Comparison of ENCODE assay signal across 19 mouse cellular contexts in genomic region chr11:67599141-67599540, GRCm38 (mm10).
DNase-seq lines count a peak whose midpoint lies in the region; ATAC-seq and TF ChIP-seq lines count a peak whose summit lies in the region.
"Had no signal": no experiment of that assay in that cellular context is flagged by ENCODE, and none has a peak within 500 bp of the region (broad histone marks: within the 10 kb centered on the region; RNA-seq: fewer than 3 reads in every experiment).

No protein-coding gene starts in this region.

- TF ChIP-seq CTCF in left cerebral cortex, adult 2 months (IDR thresholded peaks at IDR 0.05): no peak
- no peak for TF ChIP-seq CTCF in brain, embryonic 14.5 days (IDR thresholded peaks at IDR 0.05; ENCODE audit: borderline replicate concordance, extremely low read depth, insufficient read depth, insufficient read length)
- TF ChIP-seq CTCF in forebrain, postnatal 0 days (IDR thresholded peaks at IDR 0.05; ENCODE audit: low read depth): no peak

- no peaks in the 10 kb centered on the region for H3K9me3 ChIP-seq in forebrain, embryonic 13.5 days (replicated peaks)
- no peaks in the 10 kb centered on the region for H3K9me3 ChIP-seq in forebrain, postnatal 0 days (ENCODE audit: low read length)
- no peaks in the 10 kb centered on the region for H3K9me3 ChIP-seq in hindbrain, embryonic 13.5 days
- H3K9me3 ChIP-seq: embryonic facial prominence, embryonic 12.5 days; heart, embryonic 13.5 days had no signal

- no peak for DNase-seq in left cerebral cortex, adult 2 months (ENCODE audit: extremely low spot score in 1 of 2, low spot score in 2 of 2)
- no peak for DNase-seq in left cerebral cortex, postnatal 10 days (ENCODE audit: extremely low spot score in 1 of 2, low spot score in 2 of 2)
- peak; percentile 93 for DNase-seq in brain, embryonic 14.5 days (ENCODE audit: low read depth)
- DNase-seq in forebrain, postnatal 0 days: no peak
- no peak for DNase-seq in urinary bladder, postnatal 25 days (ENCODE audit: low spot score)
- DNase-seq: adrenal gland, adult 2 months; adrenal gland, postnatal 25 days; cerebellum, adult 8-10 months; cerebellum, postnatal 14 days; gastrocnemius, postnatal 36 days; heart, adult 11 months; heart, postnatal 36 days had no signal

- H3K4me3 ChIP-seq in left cerebral cortex, adult 2 months: peak overlapping the region; percentile 55
- no peak overlapping the region for H3K4me3 ChIP-seq in forebrain, embryonic 13.5 days
- peak overlapping the region; percentile 43; the same call in 1 of the 2 replicates for H3K4me3 ChIP-seq in forebrain, postnatal 0 days (ENCODE audit: low read depth, low read length)
- H3K4me3 ChIP-seq in hindbrain, embryonic 13.5 days: no peak overlapping the region
- H3K4me3 ChIP-seq: embryonic facial prominence, embryonic 12.5 days; heart, embryonic 13.5 days had no signal

- H3K36me3 ChIP-seq in forebrain, embryonic 13.5 days (ENCODE audit: poor library complexity, severe bottlenecking): no peaks in the 10 kb centered on the region
- H3K36me3 ChIP-seq in forebrain, postnatal 0 days (ENCODE audit: insufficient read depth): peaks cover 2% of the 10 kb centered on the region; the same call in 1 of the 2 replicates
- no peaks in the 10 kb centered on the region for H3K36me3 ChIP-seq in hindbrain, embryonic 13.5 days
- H3K36me3 ChIP-seq: embryonic facial prominence, embryonic 12.5 days; heart, embryonic 13.5 days had no signal

- peaks cover 45% of the 10 kb centered on the region for H3K27me3 ChIP-seq in forebrain, embryonic 13.5 days
- no peaks in the 10 kb centered on the region for H3K27me3 ChIP-seq in forebrain, postnatal 0 days (ENCODE audit: insufficient read depth, low read length)
- no peaks in the 10 kb centered on the region for H3K27me3 ChIP-seq in hindbrain, embryonic 13.5 days
- H3K27me3 ChIP-seq: CH12.LX; embryonic facial prominence, embryonic 12.5 days; heart, embryonic 13.5 days had no signal

- peak overlapping the region; percentile 29; the same call in 1 of the 2 replicates for H3K4me2 ChIP-seq in forebrain, embryonic 13.5 days
- peak overlapping the region; percentile 50 for H3K4me2 ChIP-seq in forebrain, postnatal 0 days (ENCODE audit: low read depth)
- H3K4me2 ChIP-seq in hindbrain, embryonic 13.5 days: no peak overlapping the region
- H3K4me2 ChIP-seq: embryonic facial prominence, embryonic 12.5 days; heart, embryonic 13.5 days had no signal

- 6% methylated on average over 1 of the region's 1 CpGs for WGBS in forebrain, embryonic 13.5 days
- WGBS in forebrain, postnatal 0 days: 19% methylated on average over 1 of the region's 1 CpGs
- WGBS in hindbrain, embryonic 13.5 days: 33% methylated on average over 1 of the region's 1 CpGs

- ATAC-seq in forebrain, embryonic 13.5 days: peak; percentile 22; the same call in 1 of the 2 replicates
- ATAC-seq in forebrain, postnatal 0 days: no peak; the same call in 1 of the 2 replicates
- ATAC-seq in hindbrain, embryonic 13.5 days (ENCODE audit: low FRiP score): no peak
- ATAC-seq: hindbrain, embryonic 16.5 days; inflammation-experienced regulatory T-cells, adult 6 months had no signal

- H3K4me1 ChIP-seq in forebrain, embryonic 13.5 days: peaks cover 65% of the 10 kb centered on the region
- H3K4me1 ChIP-seq in forebrain, postnatal 0 days (ENCODE audit: insufficient read depth): peaks cover 38% of the 10 kb centered on the region
- peaks cover 32% of the 10 kb centered on the region for H3K4me1 ChIP-seq in hindbrain, embryonic 13.5 days (replicated peaks)

- intact Hi-C loops in left cerebral cortex, adult 2 months (cut with DNase I): loop anchor here (5.0 kb wide), 3 partner anchors 47 to 72 kb away; no protein-coding TSS in a partner anchor
- intact Hi-C loops in left cerebral cortex, postnatal 10 days (cut with DNase I): no loop called here

- no peak for TF ChIP-seq POLR2A in brain, embryonic 14.5 days (IDR thresholded peaks at IDR 0.05; ENCODE audit: borderline replicate concordance, extremely low read depth, insufficient read depth, insufficient read length, poor library complexity, severe bottlenecking)

- no peak overlapping the region for H3K9ac ChIP-seq in forebrain, embryonic 13.5 days
- no peak overlapping the region for H3K9ac ChIP-seq in forebrain, postnatal 0 days
- no peak overlapping the region for H3K9ac ChIP-seq in hindbrain, embryonic 13.5 days
- H3K9ac ChIP-seq: embryonic facial prominence, embryonic 12.5 days; heart, embryonic 13.5 days had no signal

- H3K27ac ChIP-seq in left cerebral cortex, adult 2 months: peak overlapping the region; percentile 98
- no peak overlapping the region; the same call in 1 of the 2 replicates for H3K27ac ChIP-seq in forebrain, embryonic 13.5 days
- no peak overlapping the region for H3K27ac ChIP-seq in forebrain, postnatal 0 days (ENCODE audit: low read depth, low read length)
- H3K27ac ChIP-seq in hindbrain, embryonic 13.5 days: no peak overlapping the region
- H3K27ac ChIP-seq: embryonic facial prominence, embryonic 12.5 days; heart, embryonic 13.5 days had no signal

Comparison
In these comparisons a context has a peak if more than half of its experiments do, and no peak if none do; other contexts are left out.
1. H3K4me3 ChIP-seq: peak in left cerebral cortex, adult 2 months (single experiment) and forebrain, postnatal 0 days (single experiment); none in forebrain, embryonic 13.5 days (single experiment) and hindbrain, embryonic 13.5 days (single experiment).